Mouse (Mus musculus) testis, adult 2 months (tissue): ENCODE data around the gene Prrt1.

Source experiments
- CTCF ChIP-seq: fragments of 200-500 bp; IDR thresholded peaks from 2 replicates; pipeline ENCODE4 v1.5.1; 2012; ENCODE audit warnings: low read depth, mild to moderate bottlenecking, inconsistent platforms, low read length, moderate library complexity; ENCODE audit not compliant: control insufficient read depth, insufficient read depth, insufficient replicate concordance
- POLR2A ChIP-seq: fragments of 200-500 bp; IDR thresholded peaks from 2 replicates; pipeline ENCODE4 v1.6.1; 2012; ENCODE audit warnings: low read depth, mild to moderate bottlenecking, inconsistent platforms, low read length, moderate library complexity; ENCODE audit not compliant: control insufficient read depth

DNA sequence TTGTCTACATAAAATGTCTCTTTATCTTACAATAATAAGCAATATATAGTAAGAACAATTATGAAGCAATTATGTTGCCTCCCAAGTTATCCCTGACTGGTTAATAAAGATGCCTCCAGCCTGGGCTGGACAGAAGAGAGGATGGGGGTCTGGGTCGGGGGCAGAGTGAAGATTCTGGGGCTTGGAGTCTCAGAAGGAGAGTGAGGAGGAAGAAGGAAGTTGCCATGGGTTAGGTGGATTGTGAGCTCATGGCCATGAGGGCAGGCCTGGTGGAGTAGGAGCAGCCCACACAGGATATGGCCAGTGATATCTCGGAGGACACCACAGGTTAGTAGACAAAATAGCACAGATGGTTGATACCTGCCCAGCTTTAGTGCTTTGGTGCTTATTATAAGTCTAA, 28.8 kb downstream of the Prrt1 start:
- TF ChIP-seq POLR2A (no peak), CTCF (no peak)
